In the genomic region with DNA sequence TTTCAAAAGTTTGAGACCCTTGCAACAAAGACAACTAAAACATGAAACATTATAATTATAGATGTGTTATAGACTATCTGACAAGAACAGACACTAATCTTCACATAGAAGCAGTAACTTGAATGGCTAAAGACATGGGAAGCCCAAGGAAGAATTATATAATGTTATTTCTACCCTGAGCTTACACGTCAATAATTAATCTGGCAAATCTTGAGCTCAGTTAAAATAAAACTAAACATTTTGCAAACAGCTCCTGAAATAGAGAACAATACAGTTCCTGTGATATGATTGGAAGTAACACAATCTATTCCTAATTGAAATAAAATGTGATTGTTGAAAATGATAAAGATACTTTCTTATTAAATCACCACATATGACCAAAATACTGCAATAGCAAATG, we compare ENCODE assay signal across 25 mouse cellular contexts.
"Had no signal": no experiment of that assay in that cellular context is flagged by ENCODE, and none has a peak within 500 bp of the region (broad histone marks: within the 10 kb centered on the region; RNA-seq: fewer than 3 reads in every experiment).

No protein-coding gene starts in this region.

- H3K36me3 ChIP-seq: heart, embryonic 10.5 days; heart, embryonic 12.5 days; heart, embryonic 13.5 days; heart, embryonic 15.5 days; hindbrain, embryonic 10.5 days; hindbrain, embryonic 12.5 days; hindbrain, embryonic 13.5 days; hindbrain, embryonic 15.5 days; intestine, embryonic 15.5 days; kidney, embryonic 15.5 days had no signal

- H3K4me1 ChIP-seq: heart, embryonic 10.5 days; heart, embryonic 12.5 days; heart, embryonic 13.5 days; heart, embryonic 15.5 days; hindbrain, embryonic 10.5 days; hindbrain, embryonic 12.5 days; hindbrain, embryonic 13.5 days; hindbrain, embryonic 15.5 days; intestine, embryonic 15.5 days; kidney, embryonic 15.5 days had no signal

- H3K27ac ChIP-seq: heart, embryonic 10.5 days; heart, embryonic 13.5 days; heart, embryonic 15.5 days; hindbrain, embryonic 10.5 days; hindbrain, embryonic 12.5 days; hindbrain, embryonic 13.5 days; hindbrain, embryonic 14.5 days; hindbrain, embryonic 15.5 days; hindbrain, postnatal 0 days; intestine, embryonic 15.5 days; kidney, embryonic 15.5 days; kidney, postnatal 0 days; layer of hippocampus, adult 2 months; left cerebral cortex, adult 2 months had no signal

- H3K4me3 ChIP-seq: heart, embryonic 10.5 days; heart, embryonic 12.5 days; heart, embryonic 13.5 days; heart, embryonic 15.5 days; hindbrain, embryonic 10.5 days; hindbrain, embryonic 12.5 days; hindbrain, embryonic 13.5 days; hindbrain, embryonic 15.5 days; intestine, embryonic 15.5 days; kidney, embryonic 15.5 days; layer of hippocampus, adult 2 months; left cerebral cortex, adult 2 months had no signal

- DNase-seq: heart, postnatal 10 days; heart, postnatal 14 days; heart, postnatal 36 days; heart, postnatal 4 days; kidney, adult 11 months; kidney, postnatal 10 days; kidney, postnatal 25 days; kidney, postnatal 4 days; layer of hippocampus, adult 9-11 months; layer of hippocampus, postnatal 36 days had no signal

- H3K27me3 ChIP-seq: heart, embryonic 12.5 days; heart, embryonic 13.5 days; heart, embryonic 15.5 days; hindbrain, embryonic 13.5 days; hindbrain, embryonic 15.5 days; intestine, embryonic 15.5 days; kidney, embryonic 15.5 days had no signal
